Mouse (Mus musculus) olfactory bulb, adult 2 months (tissue): ENCODE results near the gene Ccdc169. TPM values are rescaled to one million over a fixed set of nuclear protein-coding genes. Genes with fewer than 3 reads are reported as not detected.

Source experiments
- H3K27ac ChIP-seq: fragments of 200-500 bp; 2 replicates; pipeline ENCODE4 v1.5.1; 2012; ENCODE audit warnings: low read depth, low read length; ENCODE audit not compliant: insufficient read depth
- H3K4me1 ChIP-seq: fragments of 200-500 bp; 2 replicates; pipeline ENCODE4 v1.6.1; 2012; ENCODE audit warnings: low read length; ENCODE audit not compliant: control insufficient read depth, insufficient read depth
- H3K4me3 ChIP-seq: fragments of 200-500 bp; 2 replicates; pipeline ENCODE4 v1.5.1; 2012; ENCODE audit warnings: mild to moderate bottlenecking, low read depth, low read length, moderate library complexity; ENCODE audit not compliant: insufficient read depth
- CTCF ChIP-seq: fragments of 200-500 bp; IDR thresholded peaks from 2 replicates; pipeline ENCODE4 v1.5.1; 2012; ENCODE audit warnings: low read depth, mild to moderate bottlenecking, low read length, moderate library complexity; ENCODE audit not compliant: insufficient read depth
- POLR2A ChIP-seq: fragments of 200-500 bp; IDR thresholded peaks from 2 replicates; pipeline ENCODE4 v1.6.1; 2012; ENCODE audit warnings: mild to moderate bottlenecking, low read depth, low read length, moderate library complexity; ENCODE audit not compliant: insufficient read depth
- WGBS: fragments of 180-500 bp; shearing (Covaris S2); methylation state at CpG from one replicate; pipeline ENCODE4 v1.1.7; 2018; 5-methylcytosine and 5-hydroxymethylcytosine counted together
- polyA plus RNA-seq: library from polyadenylated mRNA; stranded (reverse); fragments of >200 nt; gene quantifications from 2 replicates; pipeline ENCODE4 v1.2.4, GENCODE M21; 2012; ENCODE audit warnings: low replicate concordance; ENCODE audit not compliant: missing spikeins, insufficient read depth, insufficient read length

The Ccdc169 gene
- polyA plus RNA-seq, 1 experiment, result not detected

DNA sequence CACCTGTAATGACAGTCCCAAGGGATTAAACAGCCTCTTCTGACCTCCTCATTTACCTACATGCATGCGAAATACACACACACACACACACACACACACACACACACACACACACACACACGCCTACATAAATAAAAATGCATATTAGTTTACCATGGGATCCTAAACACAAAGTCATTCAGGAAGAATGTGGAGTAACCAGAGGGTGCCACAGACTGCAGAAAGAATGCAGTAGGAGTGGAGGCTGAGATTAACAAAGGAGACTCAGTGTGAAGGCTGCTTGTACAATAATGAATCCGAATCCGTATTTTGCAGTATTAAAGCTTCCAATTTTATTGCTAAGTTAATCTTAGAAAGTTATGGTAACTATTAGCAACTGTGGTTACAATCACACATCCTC is 7.8 kb downstream of the Ccdc169 start:
- Histone ChIP-seq H3K27ac (no peak overlapping the region), H3K4me1 (no peaks in the 10 kb centered on the region), H3K4me3 (no peak overlapping the region)
- WGBS, result 74% methylated on average over 4 of the region's 4 CpGs
- no peak for TF ChIP-seq POLR2A
- TF ChIP-seq CTCF, result no peak

DNA sequence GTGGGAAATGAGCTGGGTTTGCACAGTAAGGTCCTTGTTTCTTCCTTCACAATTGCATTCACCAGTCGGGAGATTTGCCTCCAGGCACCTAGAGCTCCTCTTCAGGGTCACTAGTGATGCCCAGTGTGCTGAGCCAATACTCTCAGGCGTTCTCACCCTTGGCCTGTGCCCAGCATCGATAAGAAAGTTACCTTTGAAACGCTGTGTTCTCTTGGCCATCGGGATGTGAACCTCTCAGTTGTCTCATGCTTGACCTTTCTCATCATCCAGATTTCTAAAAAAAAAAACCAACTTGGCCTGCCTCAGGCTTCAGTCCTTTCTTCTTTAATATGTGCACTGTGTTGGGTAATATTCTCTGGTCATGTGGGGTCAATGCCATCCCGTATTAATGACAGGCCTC is 9.3 kb downstream of the Ccdc169 start:
- WGBS, result 75% methylated on average over 6 of the region's 6 CpGs
- no peak overlapping the region for H3K27ac ChIP-seq
- no peak overlapping the region for H3K4me3 ChIP-seq
- no peaks in the 10 kb centered on the region for H3K4me1 ChIP-seq
- TF ChIP-seq POLR2A, result no peak
- TF ChIP-seq CTCF, result no peak

DNA sequence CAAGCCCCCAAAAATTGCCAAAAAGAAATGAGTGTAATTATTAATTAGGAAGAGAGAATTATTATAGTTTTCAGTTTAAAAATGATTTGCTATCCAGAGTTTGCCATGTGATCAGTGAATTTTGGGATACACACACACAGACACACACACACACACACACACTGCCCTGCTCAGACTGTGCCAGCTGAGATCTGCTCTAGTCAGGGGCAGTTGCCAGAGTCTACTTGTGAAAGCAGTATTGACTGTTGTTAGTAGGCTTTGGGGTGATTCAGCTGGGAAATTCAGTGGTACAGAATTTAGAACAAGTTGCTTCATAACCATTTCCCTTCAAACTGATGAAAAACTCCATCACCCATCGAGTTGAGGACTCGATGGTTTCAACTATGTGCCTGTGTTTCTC is 10.0 kb downstream of the Ccdc169 start:
- 89% methylated on average over 2 of the region's 2 CpGs for WGBS
- H3K27ac ChIP-seq, result no peak overlapping the region
- H3K4me1 ChIP-seq, result no peaks in the 10 kb centered on the region; the same call in 1 of the 2 replicates
- H3K4me3 ChIP-seq, result no peak overlapping the region
- TF ChIP-seq POLR2A, result no peak

DNA sequence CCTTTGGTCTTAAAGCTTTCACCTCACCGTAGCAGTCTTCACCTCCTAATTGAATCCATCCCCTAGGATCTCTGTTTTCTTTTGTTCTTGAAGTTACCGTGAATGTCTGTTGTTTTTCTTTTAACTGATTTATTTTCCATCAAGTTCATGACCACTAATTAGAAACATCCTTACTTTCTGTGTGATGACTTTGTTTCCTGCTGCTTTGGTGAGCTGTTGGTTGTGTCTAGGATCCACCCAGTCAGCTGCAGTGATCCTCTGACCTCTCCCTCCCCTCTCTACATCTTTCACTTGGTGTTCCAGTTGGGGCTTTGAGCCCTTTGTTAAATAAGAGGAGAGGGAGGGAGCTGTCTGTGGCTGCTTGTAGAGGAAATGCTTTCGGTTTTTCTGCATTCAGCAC is 11.0 kb downstream of the Ccdc169 start:
- Histone ChIP-seq H3K27ac (no peak overlapping the region), H3K4me3 (no peak overlapping the region), H3K4me1 (no peaks in the 10 kb centered on the region; the same call in 1 of the 2 replicates)
- 50% methylated on average over 3 of the region's 3 CpGs for WGBS
- TF ChIP-seq POLR2A (no peak), CTCF (no peak)

DNA sequence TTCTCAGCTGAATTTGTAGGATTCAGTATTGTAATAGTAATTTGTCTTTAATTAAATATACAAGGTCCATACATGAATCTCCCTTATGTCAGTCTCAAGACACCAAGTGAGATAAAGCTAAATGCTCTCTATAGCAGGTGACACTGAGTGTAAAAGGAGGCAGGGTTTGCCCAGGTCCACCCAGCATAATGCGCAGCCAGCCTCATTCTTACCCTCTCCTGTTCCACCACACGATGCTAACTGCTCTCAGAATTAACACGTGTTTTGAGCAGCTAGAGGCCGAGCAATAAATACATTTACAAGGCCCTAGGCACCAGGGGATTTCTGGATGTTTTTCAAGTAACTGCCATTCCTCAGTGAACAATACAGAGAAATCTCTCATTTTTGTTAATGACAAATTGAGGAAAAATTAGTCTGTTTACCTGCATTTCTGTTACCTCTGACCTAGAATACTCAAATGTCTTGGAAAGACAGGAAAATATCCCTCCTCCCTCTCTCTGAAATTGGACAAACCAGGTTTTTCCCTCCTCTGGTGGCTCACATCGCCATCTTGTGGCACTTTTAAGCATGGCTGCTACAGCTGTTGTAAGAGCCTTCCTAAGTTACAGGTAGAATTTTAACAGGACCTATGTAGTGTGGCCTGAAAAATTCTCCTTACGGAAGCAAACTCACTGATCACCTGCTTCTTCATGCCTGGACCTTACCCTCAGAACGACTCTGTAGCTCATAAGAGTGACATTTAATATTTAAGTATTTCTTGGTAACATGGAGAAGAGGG is 14.7 kb downstream of the Ccdc169 start:
- Histone ChIP-seq H3K4me1 (peaks cover 8% of the 10 kb centered on the region), H3K27ac (no peak overlapping the region), H3K4me3 (no peak overlapping the region)
- WGBS, result 35% methylated on average over 7 of the region's 7 CpGs
- no peak for TF ChIP-seq POLR2A
- no peak for TF ChIP-seq CTCF

DNA sequence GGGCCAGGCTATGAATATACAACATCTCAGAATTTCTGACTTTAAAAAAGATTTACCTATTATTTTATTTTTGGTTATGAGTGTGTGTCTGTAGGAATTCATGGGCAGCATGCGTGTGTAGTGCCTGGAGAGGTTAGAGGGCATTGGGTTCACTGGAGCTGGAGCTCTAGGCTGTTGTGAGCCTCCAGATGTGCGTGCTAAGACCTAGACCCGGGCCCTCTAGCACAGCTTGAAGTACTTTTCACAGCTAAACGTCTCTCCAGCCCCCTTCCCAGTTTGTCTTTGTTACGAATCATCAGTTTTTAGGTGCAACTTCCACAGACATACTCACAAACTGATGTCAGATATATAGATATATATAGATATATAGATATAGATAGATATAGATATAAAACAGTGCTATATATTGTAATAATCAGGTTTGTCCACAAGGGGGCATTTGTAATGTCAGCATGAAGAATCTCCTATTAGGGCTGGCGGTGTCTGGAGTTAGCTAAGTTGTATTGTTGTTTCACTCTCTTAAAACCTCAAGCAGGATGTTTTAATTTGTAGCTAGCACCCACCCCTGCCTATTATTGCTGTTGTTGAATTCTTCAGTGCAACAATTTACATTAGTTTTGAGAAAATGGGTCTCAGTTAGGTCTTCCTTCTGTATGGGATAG is 15.7 kb downstream of the Ccdc169 start:
- TF ChIP-seq POLR2A (no peak), CTCF (no peak)
- 63% methylated on average over 6 of the region's 6 CpGs for WGBS
- H3K27ac ChIP-seq, result no peak overlapping the region
- no peak overlapping the region for H3K4me3 ChIP-seq
- H3K4me1 ChIP-seq, result peaks cover 11% of the 10 kb centered on the region

DNA sequence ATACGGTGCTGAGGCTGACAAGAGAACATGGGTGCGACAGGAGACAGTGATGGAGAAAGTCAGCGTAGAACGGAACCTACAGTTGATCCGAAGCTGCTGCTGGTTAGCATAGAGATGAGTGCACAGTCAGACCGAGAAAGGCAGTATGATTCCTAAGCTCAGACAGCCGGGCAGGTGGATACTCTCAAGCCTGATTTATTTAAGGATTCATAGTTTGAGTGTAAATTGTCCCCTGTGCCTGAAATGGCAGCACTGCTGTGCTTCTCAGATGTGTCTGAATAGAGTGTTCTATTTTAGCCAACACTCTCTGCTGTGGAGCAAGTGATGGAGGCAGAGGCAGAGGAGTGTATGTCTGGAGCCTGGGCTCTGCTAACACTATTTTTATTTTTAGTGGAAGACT is 17.0 kb downstream of the Ccdc169 start:
- Histone ChIP-seq H3K27ac (peak overlapping the region; percentile 9; the same call in 1 of the 2 replicates), H3K4me3 (no peak overlapping the region), H3K4me1 (peaks cover 11% of the 10 kb centered on the region)
- WGBS, result 60% methylated on average over 7 of the region's 7 CpGs
- TF ChIP-seq POLR2A (no peak), CTCF (no peak)

DNA sequence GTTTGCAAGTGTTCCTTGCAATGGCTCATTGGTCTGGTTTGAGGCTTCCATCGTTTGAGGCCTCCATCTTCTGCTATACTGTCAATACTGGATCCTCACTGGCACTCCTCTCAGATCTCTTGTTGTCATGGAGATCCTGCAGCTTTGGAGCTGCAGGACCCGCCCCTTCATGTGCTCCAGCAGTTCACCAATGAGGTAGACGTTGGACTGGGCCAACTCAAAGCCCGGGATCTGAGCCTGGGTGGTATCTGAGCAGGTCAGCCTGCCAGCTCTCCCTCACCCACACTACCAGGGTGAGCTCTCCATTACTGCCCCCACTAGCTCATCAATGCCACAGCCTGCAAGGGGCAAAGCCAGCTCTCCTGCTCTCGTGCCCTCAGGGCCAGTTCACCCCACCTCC is 20.3 kb downstream of the Ccdc169 start:
- 53% methylated on average over 5 of the region's 5 CpGs for WGBS
- Histone ChIP-seq H3K27ac (no peak overlapping the region), H3K4me1 (peaks cover 11% of the 10 kb centered on the region; the same call in 1 of the 2 replicates), H3K4me3 (no peak overlapping the region)
- TF ChIP-seq POLR2A (no peak), CTCF (no peak)

DNA sequence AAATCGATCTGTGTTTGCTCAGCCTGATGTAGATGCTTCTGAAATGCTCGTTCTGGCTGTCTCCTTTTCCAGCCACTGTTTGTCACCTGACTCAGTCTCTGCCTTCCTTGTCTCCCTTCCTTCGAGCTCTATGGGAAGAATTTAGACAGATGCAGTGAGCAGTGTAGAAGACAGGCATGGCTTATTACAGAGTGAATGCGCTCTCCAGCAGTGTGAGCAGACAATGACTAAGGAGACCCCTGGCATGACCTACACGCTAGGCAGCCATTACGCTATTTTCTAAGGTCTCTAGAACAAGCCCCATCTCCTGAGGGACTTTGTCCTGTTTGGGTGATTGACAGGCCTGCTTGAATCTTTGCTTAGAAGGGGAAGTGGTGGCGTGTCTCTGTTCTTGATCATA is 24.0 kb downstream of the Ccdc169 start:
- peaks cover 3% of the 10 kb centered on the region; the same call in 1 of the 2 replicates for H3K4me1 ChIP-seq
- 81% methylated on average over 7 of the region's 7 CpGs for WGBS
- no peak overlapping the region for H3K27ac ChIP-seq
- TF ChIP-seq CTCF (no peak), POLR2A (no peak)
- no peak overlapping the region for H3K4me3 ChIP-seq

DNA sequence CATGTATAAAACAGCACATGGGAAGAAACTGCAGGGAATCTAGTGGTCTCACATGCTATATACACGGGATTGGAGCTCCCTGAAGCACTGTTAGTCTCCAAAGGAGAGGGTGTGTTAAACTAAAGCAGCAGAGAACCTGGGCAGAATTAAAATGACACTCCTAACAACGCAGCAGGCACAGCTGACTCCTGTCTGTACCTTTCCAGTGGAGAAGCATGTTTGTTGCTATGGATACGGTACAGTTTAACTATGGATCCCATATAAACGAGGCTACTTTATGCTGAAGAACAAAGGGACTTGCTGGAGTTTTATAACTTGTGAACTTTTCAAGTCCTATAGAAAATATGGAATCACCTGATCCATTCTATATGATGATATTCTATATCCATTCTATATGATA is 26.4 kb downstream of the Ccdc169 start:
- Histone ChIP-seq H3K27ac (no peak overlapping the region), H3K4me1 (no peaks in the 10 kb centered on the region), H3K4me3 (no peak overlapping the region)
- 66% methylated on average over 4 of the region's 4 CpGs for WGBS
- TF ChIP-seq POLR2A (no peak), CTCF (no peak)
